Mouse (Mus musculus) heart, adult 18-20 months (tissue): ENCODE results near the gene Ttll10. TPM values are rescaled to one million over a fixed set of nuclear protein-coding genes. Genes with fewer than 3 reads are reported as not detected.

ENCODE experiments used
- DNase-seq, 2 experiments: peaks; one replicate each; pipeline ENCODE4 v3.0.0; 2021 to 2022; ENCODE audit warnings: mixed read lengths in 1 of 2
- microRNA-seq, 2 experiments: library from miRNA; unstranded; fragments of <30 nt; microRNA quantifications; one replicate each; pipeline ENCODE4 v1.2.0; 2022
- total RNA-seq, 2 experiments: library from RNA; stranded (reverse); gene quantifications; 2 replicates each; pipeline ENCODE4 v1.2.3; 2021

Ttll10 gene
- total RNA-seq, 2 experiments from 2014 or later = 0.33 TPM; not detected in 1

- DNase-seq = peak; percentile 59 to 62
Measured at GRCm38 (mm10) chr4:156024184-156024583, 35.0 kb downstream of the Ttll10 start.

GRCm38 (mm10) chr4:156023520-156023919, 35.7 kb downstream of the Ttll10 start:
- DNase-seq = no peak

- DNase-seq = no peak
Measured at GRCm38 (mm10) chr4:156021942-156022419, 37.2 kb downstream of the Ttll10 start.

- DNase-seq = no peak
Measured at GRCm38 (mm10) chr4:156021381-156021780, 37.8 kb downstream of the Ttll10 start.

GRCm38 (mm10) chr4:156019771-156020170, 39.4 kb downstream of the Ttll10 start:
- no peak for DNase-seq

- no peak for DNase-seq
Measured at GRCm38 (mm10) chr4:156014436-156014835, 44.8 kb downstream of the Ttll10 start.

GRCm38 (mm10) chr4:156013637-156014036, 45.6 kb downstream of the Ttll10 start, which contains the start of gene Tnfrsf4:
Gene Tnfrsf4, plus strand, starts transcription at chr4:156013843.
- no peak for DNase-seq

- DNase-seq = no peak
Measured at GRCm38 (mm10) chr4:156008369-156008768, 50.8 kb downstream of the Ttll10 start.

GRCm38 (mm10) chr4:156004109-156004508, 55.1 kb downstream of the Ttll10 start:
- no peak for DNase-seq

- no peak for DNase-seq
Measured at GRCm38 (mm10) chr4:155993606-155994005, 65.6 kb downstream of the Ttll10 start.

GRCm38 (mm10) chr4:155992906-155993547, 66.2 kb downstream of the Ttll10 start:
- DNase-seq = peak; percentile 96 to 100

GRCm38 (mm10) chr4:155992241-155992905, 66.8 kb downstream of the Ttll10 start, which contains the start of the genes B3galt6 and Sdf4:
Gene B3galt6, minus strand, starts transcription at chr4:155992649.
Gene Sdf4, plus strand, starts transcription at chr4:155992872.
- DNase-seq = peak in 1 of 2 experiments; percentile 87

- no peak for DNase-seq
Measured at GRCm38 (mm10) chr4:155991908-155992230, 67.3 kb downstream of the Ttll10 start.

- DNase-seq = peak in 1 of 2 experiments; percentile 9
Measured at GRCm38 (mm10) chr4:155991211-155991907, 67.9 kb downstream of the Ttll10 start.

Small RNAs within 50 kb of the gene (microRNA-seq; reads per million reads assigned to microRNA genes)
- gene Mir200a = 8.1 to 21.6 reads per million in 2 experiments
- 30.8 to 54.6 reads per million in 2 experiments for gene Mir200b
- gene Mir429 = 17.3 to 57.7 reads per million in 2 experiments

Other genes starting within 250 kb of the Ttll10 start
- gene Ccnl2, start 246.9 kb downstream of the Ttll10 start, total RNA-seq = 10 to 100 TPM; 17.9 to 25.7 TPM
- gene Aurkaip1, start 228.1 kb downstream of the Ttll10 start, total RNA-seq = 100 to 1,000 TPM; 106 to 108 TPM
- gene Mxra8, start 219.7 kb downstream of the Ttll10 start, total RNA-seq = 10 to 100 TPM; 22.0 to 26.6 TPM
- 10 to 100 TPM; 45.0 to 51.5 TPM for gene Dvl1, start 212.0 kb downstream of the Ttll10 start, total RNA-seq
- under 1 TPM; 0.22 to 0.23 TPM for gene Tas1r3, start 196.1 kb downstream of the Ttll10 start, total RNA-seq
- gene Cptp, start 190.0 kb downstream of the Ttll10 start, total RNA-seq = 1 to 10 TPM; 6.2 to 8.0 TPM
- 10 to 100 TPM; 14.7 to 14.9 TPM for gene Ints11, start 189.9 kb downstream of the Ttll10 start, total RNA-seq
- gene Pusl1, start 167.6 kb downstream of the Ttll10 start, total RNA-seq = 10 to 100 TPM; 10.4 to 12.8 TPM
- gene Acap3, start 167.6 kb downstream of the Ttll10 start, total RNA-seq = 1 to 10 TPM; 8.6 to 8.8 TPM
- gene Ube2j2, start 115.6 kb downstream of the Ttll10 start, total RNA-seq = 10 to 100 TPM; 53.0 to 55.9 TPM
- gene C1qtnf12, start 97.1 kb downstream of the Ttll10 start, total RNA-seq = 10 to 100 TPM; 17.0 to 22.4 TPM
- 1 to 10 TPM; 2.7 to 3.1 TPM for gene B3galt6, start 66.8 kb downstream of the Ttll10 start, total RNA-seq
- 10 to 100 TPM; 82.1 to 89.0 TPM for gene Sdf4, start 66.5 kb downstream of the Ttll10 start, total RNA-seq
- 1 to 10 TPM in 1 of 2 experiments, under 1 TPM in 1; 0.25 to 1.0 TPM for gene Tnfrsf4, start 45.6 kb downstream of the Ttll10 start, total RNA-seq
- gene Tnfrsf18, start 33.2 kb downstream of the Ttll10 start, total RNA-seq = under 1 TPM; 0.45 to 0.49 TPM
- 1 to 10 TPM; 2.0 to 3.0 TPM for gene 9430015G10Rik, start 50.6 kb upstream of the Ttll10 start, total RNA-seq
- under 1 TPM; 0.07 to 0.15 TPM for gene Rnf223, start 71.1 kb upstream of the Ttll10 start, total RNA-seq
- 10 to 100 TPM; 22.6 to 24.7 TPM for gene Agrn, start 138.1 kb upstream of the Ttll10 start, total RNA-seq
- 1 to 10 TPM; 2.3 to 3.1 TPM for gene Isg15, start 141.4 kb upstream of the Ttll10 start, total RNA-seq
- gene AW011738, start 143.9 kb upstream of the Ttll10 start, total RNA-seq = 10 to 100 TPM in 1 of 2 experiments, 1 to 10 TPM in 1; 9.5 to 11.6 TPM
- gene Perm1, start 156.5 kb upstream of the Ttll10 start, total RNA-seq = 100 to 1,000 TPM; 265 to 319 TPM
- 10 to 100 TPM; 10.1 to 11.0 TPM for gene Plekhn1, start 175.4 kb upstream of the Ttll10 start, total RNA-seq
- 10 to 100 TPM; 22.9 to 27.0 TPM for gene Noc2l, start 176.6 kb upstream of the Ttll10 start, total RNA-seq
- not detected for gene Samd11, start 196.2 kb upstream of the Ttll10 start, total RNA-seq